Mouse (Mus musculus) fat pad, adult 2 months (tissue): ENCODE measurements around the gene Tspan13.

Source experiments
- DNase-seq: peaks from one replicate; pipeline ENCODE4 v3.0.0-alpha.2; 2011; ENCODE audit warnings: low read depth, low spot score; ENCODE audit errors: extremely low read depth

The Tspan13 gene

GRCm38 (mm10) chr12:35979625-35980024 is 62.7 kb downstream of the Tspan13 start:
- DNase-seq = no peak

DNA sequence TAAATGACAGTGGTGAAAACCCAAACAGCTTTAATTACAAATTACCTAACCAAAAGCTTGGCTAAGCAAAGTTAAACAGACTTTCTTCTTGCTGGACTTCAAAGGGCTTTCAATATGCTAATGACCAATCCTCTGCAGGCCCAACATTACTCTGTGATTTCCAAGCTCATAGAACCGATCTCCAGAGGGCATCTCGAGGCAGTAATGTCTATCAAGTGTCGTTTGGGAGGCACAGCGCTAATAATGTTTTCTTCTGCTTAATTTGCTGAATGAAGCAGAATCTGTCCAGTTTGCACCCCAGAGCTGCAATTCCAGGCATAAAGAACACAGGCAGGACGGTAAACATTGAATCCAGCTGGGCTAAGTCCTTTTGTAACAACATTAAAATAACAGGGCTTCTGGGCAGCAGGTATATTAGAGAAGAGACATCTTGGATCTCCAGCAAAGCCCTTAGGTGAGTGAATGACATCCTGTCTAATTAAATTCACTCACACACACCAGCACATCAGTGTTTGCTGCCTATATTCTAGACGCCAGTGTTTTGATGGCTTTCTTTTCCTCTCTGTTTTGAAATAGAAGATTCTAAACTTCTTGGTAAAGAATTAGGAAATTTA is 64.6 kb downstream of the Tspan13 start:
- no peak for DNase-seq

- no peak for DNase-seq
Observed at GRCm38 (mm10) chr12:35975898-35976297, 66.4 kb downstream of the Tspan13 start.

- no peak for DNase-seq
Observed at GRCm38 (mm10) chr12:35966768-35967141, 75.5 kb downstream of the Tspan13 start.

DNA sequence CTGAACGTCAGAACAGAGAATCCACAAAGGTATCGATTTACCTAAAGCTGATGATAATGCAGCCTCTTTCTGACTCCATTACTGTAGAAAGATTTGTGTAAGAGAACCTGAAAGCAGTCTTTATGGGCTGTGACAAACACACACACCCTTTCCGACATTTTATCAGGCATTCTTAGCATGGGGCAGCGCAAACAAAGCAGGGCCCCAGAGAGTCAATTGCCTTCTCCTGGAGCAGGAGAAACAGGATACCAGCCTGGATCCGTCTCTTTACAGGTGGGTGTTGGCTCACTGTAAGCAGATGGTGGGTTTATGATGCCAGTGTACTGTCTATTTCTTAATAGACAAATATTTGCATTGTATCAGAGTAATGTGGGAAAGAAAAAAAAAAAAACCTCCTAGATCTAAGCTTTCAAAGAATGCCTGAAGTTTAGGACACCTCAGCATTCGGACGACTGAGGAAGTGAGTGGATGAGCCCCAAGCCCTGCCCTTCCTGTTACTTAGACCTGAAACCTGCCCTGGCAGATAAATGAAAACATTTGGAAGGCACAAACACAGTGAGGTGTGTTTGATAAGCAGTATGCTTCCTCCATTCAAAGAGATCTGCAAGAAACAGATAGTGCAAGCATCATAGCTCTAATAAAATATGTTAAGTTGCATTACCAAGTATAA is 76.1 kb downstream of the Tspan13 start:
- DNase-seq = no peak
